Mouse (Mus musculus) neural tube, embryonic 12.5 days (tissue): ENCODE measurements at regions not wholly inside any gene's neighbourhood (a gene's known extent, or its start where the extent isn't known, plus 50 kb on each side); places are given as distances from the start of the nearest gene placed in this dataset.

Source experiments
- ATAC-seq: fragments of 200-750 bp; cut with Nextera tagmentation; 2 replicates; pipeline ENCODE4 v1.8.0; 2017; ENCODE audit warnings: low read depth, mild to moderate bottlenecking, moderate TSS enrichment, moderate library complexity; ENCODE audit not compliant: low FRiP score
- H3K27ac ChIP-seq: fragments of 300-500 bp; sonication (generic); 2 replicates; pipeline ENCODE4 v1.5.1; 2016
- H3K27me3 ChIP-seq: fragments of 300-500 bp; sonication (generic); replicated peaks from 2 replicates; pipeline ENCODE4 v1.6.1; 2016; ENCODE audit warnings: mild to moderate bottlenecking
- H3K36me3 ChIP-seq: fragments of 300-500 bp; sonication (generic); 2 replicates; pipeline ENCODE4 v1.6.1; 2016; ENCODE audit warnings: mild to moderate bottlenecking
- H3K4me1 ChIP-seq: fragments of 300-500 bp; sonication (generic); 2 replicates; pipeline ENCODE4 v1.6.1; 2016
- H3K4me2 ChIP-seq: fragments of 300-500 bp; sonication (generic); replicated peaks from 2 replicates; pipeline ENCODE4 v1.6.1; 2016; ENCODE audit warnings: mild to moderate bottlenecking
- H3K4me3 ChIP-seq: fragments of 300-500 bp; sonication (generic); 2 replicates; pipeline ENCODE4 v1.5.1; 2016
- H3K9ac ChIP-seq: fragments of 300-500 bp; sonication (generic); 2 replicates; pipeline ENCODE4 v1.6.1; 2016; ENCODE audit warnings: mild to moderate bottlenecking
- H3K9me3 ChIP-seq: fragments of 300-500 bp; sonication (generic); 2 replicates; pipeline ENCODE4 v1.6.1; 2016; ENCODE audit warnings: mild to moderate bottlenecking
- WGBS: fragments of 180-500 bp; shearing (Covaris S2); methylation state at CpG from one replicate; pipeline ENCODE4 v1.1.7; 2016; 5-methylcytosine and 5-hydroxymethylcytosine counted together

DNA sequence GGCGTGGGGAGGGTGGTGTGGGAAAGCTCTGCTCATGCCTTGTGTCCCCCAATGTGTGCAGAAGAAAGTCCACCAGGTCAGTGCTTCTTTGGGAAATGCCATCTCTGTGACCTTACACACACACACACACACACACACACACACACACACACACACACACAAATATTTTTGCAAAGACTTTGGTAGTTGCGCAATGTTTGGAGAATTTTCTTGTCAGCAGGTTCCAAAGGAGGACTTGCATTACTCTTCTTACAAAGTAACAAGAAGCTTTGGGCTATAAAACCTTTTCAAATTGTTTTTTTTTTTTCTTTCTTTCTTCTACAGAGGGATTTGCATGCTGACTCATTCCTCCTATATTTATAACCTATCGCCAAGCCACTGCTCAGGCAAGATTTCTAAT, 59.1 kb upstream of the Npvf start:
- no peak for ATAC-seq
- Histone ChIP-seq H3K4me1 (no peaks in the 10 kb centered on the region), H3K27me3 (no peaks in the 10 kb centered on the region), H3K9me3 (no peaks in the 10 kb centered on the region), H3K4me2 (no peak overlapping the region), H3K9ac (no peak overlapping the region), H3K27ac (no peak overlapping the region), H3K4me3 (no peak overlapping the region), H3K36me3 (no peaks in the 10 kb centered on the region)
- WGBS: 87% methylated on average over 3 of the region's 3 CpGs

DNA sequence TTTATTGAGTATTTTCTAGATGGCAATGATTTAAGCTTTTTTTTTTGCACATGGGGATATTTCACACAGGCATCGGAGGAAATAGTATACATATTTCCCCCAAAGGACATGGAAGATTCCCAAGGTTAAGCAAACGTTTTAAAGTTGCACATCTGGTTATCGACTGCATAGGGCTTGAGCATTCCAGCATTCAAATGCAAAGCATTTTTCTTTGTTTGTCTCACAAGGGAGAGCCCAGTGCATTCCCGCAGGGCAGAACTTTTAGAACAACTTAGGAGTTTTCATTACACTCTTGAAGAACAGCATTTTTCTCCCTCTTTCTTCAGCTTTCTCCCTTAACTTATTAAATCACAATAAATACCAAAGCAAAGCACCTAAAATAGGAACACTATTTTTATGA, 64.4 kb upstream of the Npvf start:
- Histone ChIP-seq H3K36me3 (no peaks in the 10 kb centered on the region), H3K9ac (no peak overlapping the region), H3K9me3 (no peaks in the 10 kb centered on the region), H3K4me2 (no peak overlapping the region), H3K4me3 (no peak overlapping the region), H3K27me3 (no peaks in the 10 kb centered on the region), H3K27ac (no peak overlapping the region), H3K4me1 (no peaks in the 10 kb centered on the region)
- ATAC-seq: no peak
- 26% methylated on average over 4 of the region's 4 CpGs for WGBS

DNA sequence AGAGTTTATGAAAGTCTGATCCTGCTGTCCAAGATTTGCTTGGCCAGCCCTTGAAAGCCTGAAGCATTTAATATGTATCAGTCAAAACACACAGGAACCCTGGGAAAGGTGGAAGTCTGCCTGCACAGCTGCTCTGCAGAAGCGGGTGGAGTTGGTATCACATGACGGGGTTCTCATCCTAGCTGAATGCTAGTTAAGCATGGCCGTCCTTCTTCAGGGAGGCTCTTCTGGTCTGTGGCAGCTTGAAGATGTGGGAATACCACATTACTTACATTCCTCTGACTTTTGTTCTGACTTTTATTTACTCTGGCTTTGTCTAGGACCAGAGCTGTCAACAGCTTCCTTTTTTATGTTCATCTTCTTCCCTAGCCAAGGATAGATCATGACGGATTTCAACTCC, 66.1 kb upstream of the Npvf start:
- Histone ChIP-seq H3K27me3 (no peaks in the 10 kb centered on the region), H3K4me1 (no peaks in the 10 kb centered on the region), H3K9me3 (no peaks in the 10 kb centered on the region), H3K4me2 (no peak overlapping the region), H3K4me3 (no peak overlapping the region), H3K36me3 (no peaks in the 10 kb centered on the region), H3K9ac (no peak overlapping the region), H3K27ac (no peak overlapping the region)
- no peak for ATAC-seq
- WGBS: 72% methylated on average over 4 of the region's 4 CpGs

DNA sequence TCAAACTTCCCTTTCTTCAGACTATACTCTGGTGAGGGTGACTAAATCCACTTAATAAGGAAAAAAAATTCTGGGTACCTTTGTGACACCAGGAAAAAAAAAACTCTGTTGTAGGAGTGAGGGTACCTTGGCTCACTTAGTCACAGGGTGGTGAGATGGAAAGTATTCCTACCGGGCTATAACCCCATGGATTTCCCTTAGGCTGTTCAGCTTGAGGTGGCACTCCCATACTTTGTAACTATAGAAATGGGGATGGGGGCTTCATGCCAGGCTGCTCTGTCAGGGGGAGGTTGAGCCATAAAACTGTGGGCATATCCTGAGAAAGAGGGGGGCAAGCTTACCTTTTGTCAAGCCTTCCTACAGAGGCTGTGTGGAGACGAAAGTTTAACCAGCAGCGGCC, 71.4 kb upstream of the Npvf start:
- Histone ChIP-seq H3K27me3 (no peaks in the 10 kb centered on the region), H3K4me1 (0 out of 2 replicates have a peak, but pooled peaks cover 2% of the 10 kb centered on the region), H3K36me3 (no peaks in the 10 kb centered on the region), H3K9ac (no peak overlapping the region), H3K4me3 (no peak overlapping the region), H3K4me2 (no peak overlapping the region), H3K27ac (no peak overlapping the region), H3K9me3 (no peaks in the 10 kb centered on the region)
- 78% methylated on average over 3 of the region's 3 CpGs for WGBS
- no peak for ATAC-seq

DNA sequence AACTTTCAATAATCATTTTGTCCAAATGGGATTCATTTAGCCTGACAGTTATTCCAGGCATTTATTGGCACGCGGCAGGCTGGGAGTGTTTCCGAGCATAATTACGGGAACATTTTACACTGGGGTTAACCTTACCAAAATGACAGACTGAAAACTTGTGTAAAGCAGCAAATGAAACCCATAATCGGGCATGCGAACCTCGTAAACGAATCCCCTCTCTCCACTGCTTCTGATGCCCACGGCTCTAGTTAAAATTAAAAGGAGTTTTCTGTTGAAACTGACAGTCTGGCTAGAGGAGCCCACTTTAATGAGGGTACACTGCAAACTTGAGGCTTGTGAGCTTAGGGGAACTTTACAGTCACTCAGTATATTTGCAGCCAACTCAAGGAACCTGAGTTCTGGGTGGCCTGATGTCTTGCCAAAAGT, 71.9 kb upstream of the Npvf start:
- 77% methylated on average over 9 of the region's 9 CpGs for WGBS
- Histone ChIP-seq H3K9ac (no peak overlapping the region), H3K27me3 (no peaks in the 10 kb centered on the region), H3K36me3 (no peaks in the 10 kb centered on the region), H3K4me1 (peaks cover 7% of the 10 kb centered on the region; the same call in 1 of the 2 replicates), H3K9me3 (no peaks in the 10 kb centered on the region), H3K4me3 (no peak overlapping the region), H3K4me2 (no peak overlapping the region), H3K27ac (no peak overlapping the region)
- ATAC-seq: no peak

DNA sequence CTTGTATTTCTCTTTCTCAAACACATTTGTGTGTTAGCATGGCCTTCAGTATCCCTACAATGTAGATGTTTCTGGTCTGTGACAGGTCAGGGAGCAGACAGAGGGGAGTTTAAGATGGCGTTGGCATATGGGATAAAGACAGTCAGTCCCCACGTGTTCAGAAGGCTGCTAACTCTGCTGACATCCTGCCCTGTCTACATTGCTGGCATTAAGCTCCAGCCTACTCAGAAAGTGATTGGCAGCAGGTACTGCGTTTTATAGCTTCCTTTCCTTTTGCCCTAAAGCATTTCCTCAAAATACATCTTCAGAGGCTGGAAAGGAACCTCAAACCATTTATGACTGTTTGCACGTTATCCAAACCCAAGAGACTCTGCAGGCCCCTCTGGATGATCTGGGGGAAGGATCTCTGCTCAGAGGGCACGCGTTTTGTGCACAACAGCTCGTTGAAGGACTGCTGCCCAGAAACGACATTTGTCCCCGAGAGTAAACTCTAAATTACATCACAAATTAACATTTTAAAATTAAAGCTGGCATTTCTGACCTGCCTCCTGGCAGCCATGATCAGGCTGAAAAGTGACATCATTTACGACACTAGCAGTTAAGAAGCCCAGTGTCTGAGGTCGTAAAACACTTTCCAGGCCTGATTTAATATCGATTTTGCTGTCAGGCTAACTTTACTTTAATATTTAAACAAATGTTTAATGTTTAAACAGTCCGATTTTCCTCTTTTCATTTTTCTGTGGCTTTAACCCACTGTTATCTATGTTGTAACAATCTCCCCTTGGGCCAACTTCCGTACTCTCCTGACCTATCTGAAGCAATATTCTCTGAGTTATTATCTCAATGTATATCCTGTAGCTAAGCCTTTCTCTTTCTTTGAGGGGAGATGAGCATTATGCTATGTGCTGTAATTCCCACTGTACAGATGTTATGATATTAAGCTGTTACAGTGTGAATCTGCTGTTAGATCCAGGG, 76.8 kb upstream of the Npvf start:
- H3K36me3 ChIP-seq: no peaks in the 10 kb centered on the region
- H3K27ac ChIP-seq: no peak overlapping the region
- H3K27me3 ChIP-seq: no peaks in the 10 kb centered on the region
- 47% methylated on average over 14 of the region's 14 CpGs for WGBS
- H3K4me2 ChIP-seq: no peak overlapping the region
- H3K9me3 ChIP-seq: no peaks in the 10 kb centered on the region
- no peak overlapping the region for H3K4me3 ChIP-seq
- ATAC-seq: no peak
- H3K9ac ChIP-seq: no peak overlapping the region
- H3K4me1 ChIP-seq: peaks cover 12% of the 10 kb centered on the region; the same call in 1 of the 2 replicates

DNA sequence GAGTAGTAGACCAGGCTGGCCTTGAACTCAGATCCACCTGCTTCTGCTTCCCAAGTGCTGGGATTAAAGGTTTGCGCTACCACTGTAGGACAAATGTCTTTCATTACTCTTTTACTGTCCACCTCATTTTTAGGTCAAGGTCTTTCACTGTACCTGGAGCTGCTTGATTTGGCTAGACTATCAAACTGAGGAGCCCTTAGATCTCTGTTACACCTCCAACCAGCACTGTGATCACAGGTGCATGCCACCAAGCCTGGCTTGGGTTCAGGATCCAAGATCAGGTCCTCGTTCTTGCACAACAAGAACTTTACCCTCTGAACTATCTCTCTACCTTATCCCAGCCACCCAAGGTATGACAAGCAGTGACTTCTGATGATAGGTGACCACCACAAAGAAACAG, 80.5 kb upstream of the Npvf start:
- H3K9me3 ChIP-seq: no peaks in the 10 kb centered on the region
- no peak overlapping the region for H3K9ac ChIP-seq
- H3K27ac ChIP-seq: no peak overlapping the region
- no peak for ATAC-seq
- no peak overlapping the region for H3K4me3 ChIP-seq
- WGBS: 96% methylated on average over 2 of the region's 2 CpGs
- no peaks in the 10 kb centered on the region for H3K36me3 ChIP-seq
- H3K4me1 ChIP-seq: peaks cover 12% of the 10 kb centered on the region; the same call in 1 of the 2 replicates
- H3K4me2 ChIP-seq: no peak overlapping the region
- no peaks in the 10 kb centered on the region for H3K27me3 ChIP-seq

DNA sequence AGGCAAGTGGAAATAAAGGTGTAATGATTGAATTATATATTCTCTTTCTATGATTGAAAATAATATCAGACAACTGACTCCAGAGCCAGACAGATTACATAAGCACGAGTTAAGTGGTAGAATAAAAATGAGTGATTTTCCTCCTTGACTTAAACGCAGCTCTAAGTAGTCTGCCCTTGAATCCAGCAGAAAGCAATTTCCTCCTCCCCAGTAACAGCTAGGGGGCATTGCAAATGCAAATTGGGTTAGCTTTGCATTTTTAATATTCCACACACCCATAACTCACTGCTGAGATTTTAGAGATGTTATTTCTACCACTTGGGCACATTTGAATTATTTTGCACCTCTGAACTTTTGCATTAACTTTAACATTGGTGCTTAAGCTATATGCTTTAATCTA, 81.6 kb upstream of the Npvf start:
- no peak overlapping the region for H3K27ac ChIP-seq
- 53% methylated on average over 2 of the region's 2 CpGs for WGBS

DNA sequence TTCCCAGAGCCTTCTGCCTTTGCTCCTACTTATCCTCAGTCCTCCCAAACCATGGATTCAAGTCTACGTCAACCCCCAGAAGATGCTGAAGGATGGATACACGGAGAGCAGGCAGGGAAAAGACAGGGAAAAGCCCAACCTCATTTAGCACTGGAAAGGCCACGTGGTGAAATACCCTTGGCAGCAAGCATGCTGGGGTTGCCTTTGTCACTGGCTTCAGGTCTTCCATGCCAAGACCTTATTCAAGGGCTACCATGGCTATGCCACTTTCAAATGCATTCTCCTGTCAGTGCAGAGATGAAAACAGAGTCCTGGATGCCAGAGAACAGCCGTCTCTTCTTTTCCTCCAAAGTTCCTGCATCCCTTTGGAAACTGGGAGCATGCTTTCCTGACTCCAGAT, 87.8 kb upstream of the Npvf start:
- 72% methylated on average over 4 of the region's 4 CpGs for WGBS
- ATAC-seq: no peak
- no peaks in the 10 kb centered on the region for H3K9me3 ChIP-seq

More for the DNA sequence above, 81.6 kb upstream of the Npvf start:
- no peaks in the 10 kb centered on the region for H3K36me3 ChIP-seq
- H3K27me3 ChIP-seq: no peaks in the 10 kb centered on the region
- no peak overlapping the region for H3K4me2 ChIP-seq
- ATAC-seq: no peak
- H3K4me1 ChIP-seq: peaks cover 8% of the 10 kb centered on the region; the same call in 1 of the 2 replicates
- no peak overlapping the region for H3K4me3 ChIP-seq
- H3K9me3 ChIP-seq: no peaks in the 10 kb centered on the region
- no peak overlapping the region for H3K9ac ChIP-seq

DNA sequence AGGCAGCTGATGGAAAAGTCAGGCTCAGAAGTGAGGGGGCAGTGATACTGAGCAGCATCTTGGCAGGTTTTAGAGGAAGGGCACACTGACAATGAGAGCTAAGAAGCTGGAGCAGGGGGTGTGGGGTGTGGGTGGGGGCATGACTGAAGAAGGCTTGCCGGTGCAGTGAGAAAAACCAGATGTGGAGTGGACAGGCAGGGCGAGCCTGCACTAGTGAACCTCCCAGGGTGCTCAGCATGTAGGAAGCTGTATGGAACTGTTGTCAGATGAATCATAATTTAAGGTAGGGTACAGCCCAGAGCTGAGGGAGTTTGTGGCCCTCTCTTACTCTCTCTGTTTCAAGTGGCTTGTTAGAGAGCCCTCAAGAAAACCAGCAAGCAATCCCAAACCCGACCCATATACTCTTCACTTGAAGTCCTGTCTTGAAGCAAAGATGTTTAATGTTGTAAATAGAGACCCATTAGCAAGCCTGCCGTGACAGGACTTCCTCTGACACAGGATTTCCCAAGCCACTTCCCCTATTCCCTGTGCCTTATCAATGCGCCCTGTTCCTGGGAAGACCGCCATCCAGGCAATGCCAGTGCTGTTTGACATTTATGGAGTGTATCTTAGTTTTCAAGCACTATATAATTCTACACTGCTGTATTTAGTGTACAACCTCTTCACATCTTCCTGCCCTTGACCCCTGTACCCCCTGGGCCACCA, 90.4 kb upstream of the Npvf start:
- no peaks in the 10 kb centered on the region for H3K27me3 ChIP-seq
- ATAC-seq: no peak
- H3K4me1 ChIP-seq: peaks cover 5% of the 10 kb centered on the region; the same call in 1 of the 2 replicates
- no peak overlapping the region for H3K9ac ChIP-seq
- H3K27ac ChIP-seq: no peak overlapping the region
- H3K4me3 ChIP-seq: no peak overlapping the region
- no peak overlapping the region for H3K4me2 ChIP-seq
- 78% methylated on average over 6 of the region's 6 CpGs for WGBS
- H3K36me3 ChIP-seq: no peaks in the 10 kb centered on the region
- no peaks in the 10 kb centered on the region for H3K9me3 ChIP-seq

More for the DNA sequence above, 87.8 kb upstream of the Npvf start:
- Histone ChIP-seq H3K9ac (no peak overlapping the region), H3K4me1 (no peaks in the 10 kb centered on the region), H3K4me3 (no peak overlapping the region), H3K36me3 (no peaks in the 10 kb centered on the region), H3K27me3 (no peaks in the 10 kb centered on the region), H3K27ac (no peak overlapping the region), H3K4me2 (no peak overlapping the region)

DNA sequence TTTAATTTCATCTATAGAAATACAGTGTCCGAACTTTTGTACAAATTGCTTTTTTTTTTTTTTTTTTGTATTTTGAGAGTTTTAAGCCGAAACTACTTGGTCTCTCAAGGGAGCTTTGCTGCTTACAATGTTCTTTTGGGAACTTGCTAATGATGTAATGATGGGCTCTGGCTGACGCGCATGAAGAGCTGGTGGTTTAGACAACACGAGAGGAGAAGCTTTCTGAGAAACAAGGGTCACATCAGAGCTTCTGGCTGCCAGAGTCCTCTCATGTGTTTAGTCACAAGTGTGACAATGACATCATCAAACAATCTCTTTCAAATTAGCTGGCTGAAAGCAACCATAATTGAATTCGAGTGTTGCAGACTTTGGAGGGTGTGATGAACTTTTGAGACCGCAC, 98.9 kb upstream of the Npvf start:
- Histone ChIP-seq H3K4me1 (peaks cover 5% of the 10 kb centered on the region; the same call in 1 of the 2 replicates), H3K27ac (no peak overlapping the region), H3K9me3 (no peaks in the 10 kb centered on the region), H3K4me3 (no peak overlapping the region), H3K9ac (no peak overlapping the region), H3K27me3 (no peaks in the 10 kb centered on the region), H3K4me2 (no peak overlapping the region), H3K36me3 (no peaks in the 10 kb centered on the region)
- no peak for ATAC-seq
- WGBS: 87% methylated on average over 7 of the region's 7 CpGs

DNA sequence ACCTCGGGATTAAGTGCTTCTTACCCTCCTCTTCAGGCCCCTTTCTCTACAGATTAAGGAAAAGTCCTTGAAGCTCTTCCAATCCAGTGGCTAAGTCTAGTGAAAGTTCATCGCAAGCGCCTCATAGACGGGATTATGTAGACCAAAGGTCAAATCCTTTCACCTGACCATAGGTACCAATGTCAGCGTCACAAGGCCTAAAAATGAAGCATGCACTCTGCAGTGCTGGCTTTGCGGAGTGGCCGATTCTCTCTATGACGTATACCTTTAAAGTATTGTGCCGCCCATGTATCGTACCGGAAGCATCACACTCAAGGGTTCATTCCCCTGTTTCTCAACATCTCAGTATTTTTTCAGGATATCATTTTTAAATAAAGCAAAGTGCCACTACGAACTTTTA, 100.5 kb upstream of the Npvf start:
- Histone ChIP-seq H3K27ac (no peak overlapping the region), H3K4me1 (no peaks in the 10 kb centered on the region), H3K4me3 (no peak overlapping the region), H3K4me2 (no peak overlapping the region), H3K36me3 (no peaks in the 10 kb centered on the region), H3K27me3 (no peaks in the 10 kb centered on the region), H3K9me3 (no peaks in the 10 kb centered on the region), H3K9ac (no peak overlapping the region)
- ATAC-seq: no peak
- WGBS: 94% methylated on average over 12 of the region's 12 CpGs
